Mouse (Mus musculus) ES-CJ7 (cell line): ENCODE data around the gene Dusp10.

Experiments used
- DNase-seq: peaks from one replicate; pipeline ENCODE4 v3.0.0; 2011; ENCODE audit warnings: low read depth, low spot score

The Dusp10 gene

DNA sequence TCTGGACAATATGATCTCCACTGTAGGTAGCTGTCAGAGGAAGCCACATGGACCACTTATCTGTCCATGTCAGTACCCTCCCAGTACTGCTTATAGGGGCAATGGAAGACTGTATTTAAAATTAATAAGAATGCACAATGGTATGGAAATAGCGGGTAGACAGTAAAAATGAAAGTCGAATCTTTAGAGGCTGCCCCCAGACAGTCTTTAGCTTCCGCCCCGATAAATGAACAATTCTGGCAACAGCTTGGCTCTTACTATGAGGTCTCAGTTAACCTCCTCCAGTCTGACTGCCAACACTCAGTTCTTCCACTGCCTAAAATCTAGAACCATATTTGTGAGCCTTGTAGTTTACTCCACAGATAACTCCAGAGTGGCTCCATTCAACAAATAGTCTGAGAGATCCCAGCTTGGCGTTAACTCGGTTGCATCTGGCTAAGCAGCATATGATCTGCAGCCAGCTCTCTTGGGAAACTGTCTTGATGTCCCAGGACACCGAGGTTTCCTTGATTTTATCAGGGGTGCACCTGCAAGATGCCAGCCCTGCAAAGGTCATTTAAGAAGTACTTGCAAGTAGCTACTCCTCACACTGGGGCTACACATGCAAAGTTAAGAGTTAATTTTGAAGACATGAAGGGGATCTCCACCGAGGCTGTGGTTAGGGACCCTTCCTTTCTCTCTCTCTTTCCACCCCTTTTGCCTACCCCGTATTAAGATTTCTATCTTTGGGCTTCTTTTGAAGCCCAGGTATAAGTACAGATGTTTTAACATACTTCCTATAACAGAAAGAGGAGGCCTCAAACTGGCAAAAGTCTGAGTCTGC, 88.0 kb downstream of the Dusp10 start:
- no peak for DNase-seq

DNA sequence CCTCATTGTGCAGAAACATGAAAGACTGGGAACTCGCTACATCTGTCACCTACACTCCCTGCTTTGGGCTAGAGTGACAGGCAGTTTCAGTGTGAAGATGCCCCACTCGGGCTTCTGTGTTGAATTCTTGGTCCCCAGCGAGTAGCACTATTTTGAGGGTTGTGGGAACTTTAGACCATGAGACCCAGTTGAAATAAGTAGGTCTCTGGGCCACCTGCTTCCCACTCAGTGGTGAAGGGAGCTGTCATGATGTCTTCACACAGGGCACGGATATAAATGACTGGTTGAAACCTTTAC, 88.6 kb downstream of the Dusp10 start:
- DNase-seq = no peak

DNA sequence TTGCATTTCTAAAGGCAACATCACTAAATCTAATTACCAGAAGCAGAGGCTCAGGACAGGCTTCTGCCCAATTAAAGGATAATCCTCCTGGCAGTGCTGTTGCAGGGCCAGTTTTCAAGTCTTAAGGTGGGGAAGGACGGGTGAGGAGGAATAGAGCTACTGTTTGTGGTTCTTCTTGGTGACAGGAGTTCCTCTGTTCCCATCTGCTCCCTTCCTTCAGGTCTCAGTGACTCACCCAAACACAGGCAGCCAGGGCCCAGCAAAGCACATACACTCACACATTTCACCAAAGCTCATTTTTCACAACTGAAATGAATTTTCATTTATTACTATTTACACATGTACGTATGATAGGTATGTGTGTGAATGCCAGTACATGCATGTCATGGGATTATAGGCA, 93.7 kb downstream of the Dusp10 start:
- DNase-seq = no peak

GRCm38 (mm10) chr1:184107448-184107847, 94.3 kb downstream of the Dusp10 start:
- no peak for DNase-seq

DNA sequence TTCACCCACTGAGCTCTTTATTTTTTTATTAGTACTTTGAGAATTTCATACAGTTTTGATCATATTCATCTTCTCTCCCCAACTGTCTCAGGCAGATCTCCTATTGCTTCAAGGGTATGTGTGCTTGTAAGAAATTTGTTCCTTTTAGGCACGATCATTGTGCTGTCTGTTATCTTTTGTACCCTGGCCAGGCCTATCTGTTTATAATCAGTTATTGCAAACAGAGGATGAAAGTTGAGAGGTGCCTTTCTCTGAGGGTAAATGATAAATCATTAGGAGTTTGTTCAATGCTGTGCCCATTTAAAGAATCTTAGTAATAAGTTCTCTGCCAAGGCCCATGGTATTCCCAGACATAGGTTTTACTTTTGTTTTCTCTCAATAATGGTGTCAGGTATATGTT, 95.2 kb downstream of the Dusp10 start:
- no peak for DNase-seq

GRCm38 (mm10) chr1:184117586-184117985, 104.5 kb downstream of the Dusp10 start:
- no peak for DNase-seq

- no peak for DNase-seq
Observed at GRCm38 (mm10) chr1:184117991-184118390, 104.9 kb downstream of the Dusp10 start.

- no peak for DNase-seq
Observed at GRCm38 (mm10) chr1:184118586-184118985, 105.5 kb downstream of the Dusp10 start.
